Mouse (Mus musculus) liver, adult 2 months (tissue): ENCODE results near the gene Acer2.

Experiments
- CTCF ChIP-seq: fragments of 200-500 bp; IDR thresholded peaks from 2 replicates; pipeline ENCODE4 v1.5.1; 2011; ENCODE audit warnings: low read depth, low read length, control low read depth
- POLR2A ChIP-seq: fragments of 200-500 bp; IDR thresholded peaks from 2 replicates; pipeline ENCODE4 v1.6.1; 2011; ENCODE audit warnings: low read length, control low read depth; ENCODE audit not compliant: insufficient read depth; ENCODE audit errors: extremely low read depth

GRCm38 (mm10) chr4:86930636-86931456 lies 56.6 kb downstream of the Acer2 start:
- TF ChIP-seq CTCF (no peak), POLR2A (no peak)
